Mouse (Mus musculus) liver, embryonic 14.5 days (tissue): ENCODE data around the gene Rap1gap2.

ENCODE experiments used
- CTCF ChIP-seq: IDR thresholded peaks from 2 replicates; pipeline ENCODE4 v1.5.1; 2016; ENCODE audit warnings: antibody characterized with exemption, low read depth, control low read depth
- EP300 ChIP-seq: IDR thresholded peaks from 2 replicates; pipeline ENCODE4 v1.6.1; 2016; ENCODE audit warnings: antibody characterized with exemption, low read depth

GRCm38 (mm10) chr11:74586401-74586800 lies 24.3 kb downstream of the Rap1gap2 start:
- TF ChIP-seq CTCF (no peak), EP300 (no peak)
